Mouse (Mus musculus): ENCODE measurements around the gene Dctd. TPM values are rescaled to one million over a fixed set of nuclear protein-coding genes. Genes with fewer than 3 reads are reported as not detected.

The Dctd gene
- polyA plus RNA-seq, 1 experiment from 2014 or later = 46.3 TPM

GRCm38 (mm10) chr8:48195971-48196370, 97.1 kb downstream of the Dctd start:
- Histone ChIP-seq H3K9ac (ENCODE audit: low read depth, low read length) (no peak overlapping the region), H3K27me3 (ENCODE audit: control insufficient read depth, insufficient read depth, low read length) (no peaks in the 10 kb centered on the region), H3K4me3 (ENCODE audit: low read length) (no peak overlapping the region), H3K4me2 (replicated peaks; ENCODE audit: low read depth, low read length) (no peak overlapping the region), H3K9me3 (ENCODE audit: control insufficient read depth, low read length) (no peaks in the 10 kb centered on the region), H3K4me1 (ENCODE audit: control insufficient read depth, insufficient read depth, low read length) (no peaks in the 10 kb centered on the region), H3K36me3 (ENCODE audit: control insufficient read depth, insufficient read depth, low read length) (no peaks in the 10 kb centered on the region), H3K27ac (ENCODE audit: low read depth, low read length) (no peak overlapping the region)
- no peak for ATAC-seq (ENCODE audit: low FRiP score, low TSS enrichment)
- WGBS = 97% methylated on average over 9 of the region's 9 CpGs

DNA sequence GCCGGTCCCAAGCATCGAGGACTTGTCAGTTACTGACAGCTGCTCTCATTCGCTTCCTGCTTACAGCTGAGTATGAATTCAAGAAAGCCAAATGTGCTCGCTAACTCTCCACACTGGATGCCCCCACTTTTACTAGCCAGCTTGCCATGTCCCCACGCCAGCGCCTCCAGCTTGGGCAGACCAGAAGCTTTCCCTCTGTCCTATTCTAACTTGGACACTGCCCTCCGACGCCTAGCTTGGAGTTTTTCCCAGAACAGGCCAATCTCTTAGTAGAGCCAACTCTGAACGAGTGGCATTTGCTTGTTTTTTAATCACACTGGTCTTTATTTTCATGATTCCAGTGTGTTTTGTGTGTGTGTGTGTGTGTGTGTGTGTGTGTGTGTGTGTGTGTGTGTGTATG, 100.3 kb downstream of the Dctd start:
- Histone ChIP-seq H3K4me2 (replicated peaks; ENCODE audit: low read depth, low read length) (no peak overlapping the region), H3K27ac (ENCODE audit: low read depth, low read length) (no peak overlapping the region), H3K4me3 (ENCODE audit: low read length) (no peak overlapping the region), H3K27me3 (ENCODE audit: control insufficient read depth, insufficient read depth, low read length) (no peaks in the 10 kb centered on the region), H3K9me3 (ENCODE audit: control insufficient read depth, low read length) (no peaks in the 10 kb centered on the region), H3K9ac (ENCODE audit: low read depth, low read length) (no peak overlapping the region), H3K36me3 (ENCODE audit: control insufficient read depth, insufficient read depth, low read length) (no peaks in the 10 kb centered on the region), H3K4me1 (ENCODE audit: control insufficient read depth, insufficient read depth, low read length) (0 out of 2 replicates have a peak, but pooled peaks cover 4% of the 10 kb centered on the region)
- WGBS = 96% methylated on average over 9 of the region's 9 CpGs
- no peak for ATAC-seq (ENCODE audit: low FRiP score, low TSS enrichment)

DNA sequence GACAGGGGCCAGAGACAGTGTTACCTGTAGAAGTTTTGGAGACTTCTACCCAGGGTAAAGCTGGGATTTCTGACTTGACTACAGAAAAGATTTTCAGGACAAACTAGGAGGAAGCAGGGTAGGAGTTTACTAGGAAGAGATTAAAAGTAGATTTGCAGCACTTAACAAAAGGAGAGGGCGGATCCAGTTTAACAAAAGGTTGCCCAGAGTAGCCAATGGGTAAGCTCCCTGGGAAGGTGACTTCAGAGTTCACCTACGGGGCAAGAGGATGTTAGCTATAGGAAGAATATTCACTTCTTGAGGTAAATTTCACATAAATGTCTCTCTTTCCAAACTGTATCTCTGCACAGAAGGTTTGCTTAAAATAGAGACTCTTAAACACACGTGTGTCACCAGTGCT, 103.7 kb downstream of the Dctd start:
- no peaks in the 10 kb centered on the region for H3K27me3 ChIP-seq (ENCODE audit: control insufficient read depth, insufficient read depth, low read length)
- 73% methylated on average over 3 of the region's 3 CpGs for WGBS
- H3K36me3 ChIP-seq (ENCODE audit: control insufficient read depth, insufficient read depth, low read length) = no peaks in the 10 kb centered on the region
- no peak overlapping the region for H3K4me2 ChIP-seq (replicated peaks; ENCODE audit: low read depth, low read length)
- H3K9ac ChIP-seq (ENCODE audit: low read depth, low read length) = no peak overlapping the region
- no peaks in the 10 kb centered on the region for H3K9me3 ChIP-seq (ENCODE audit: control insufficient read depth, low read length)
- 0 out of 2 replicates have a peak, but pooled peaks cover 4% of the 10 kb centered on the region for H3K4me1 ChIP-seq (ENCODE audit: control insufficient read depth, insufficient read depth, low read length)
- no peak overlapping the region for H3K4me3 ChIP-seq (ENCODE audit: low read length)
- no peak overlapping the region for H3K27ac ChIP-seq (ENCODE audit: low read depth, low read length)
- no peak for ATAC-seq (ENCODE audit: low FRiP score, low TSS enrichment)

Other genes with a start within 250 kb of the Dctd start
- gene Wwc2, start 108.2 kb upstream of the Dctd start, polyA plus RNA-seq (2014; fragmentation: Nextera tagmentation; extraction: Ambion mirVana) = 14.5 and 18.5 TPM in 2 replicates